Mouse (Mus musculus): ENCODE results near the gene Gfi1. TPM values are rescaled to one million over a fixed set of nuclear protein-coding genes. Genes with fewer than 3 reads are reported as not detected.

The Gfi1 gene
- 0.09 TPM for polyA plus RNA-seq (2012; fragmentation: generic; extraction: Trizol)
- long read RNA-seq, experiment 1 = 0 reads
- long read RNA-seq, experiment 2 = 0 reads

- Histone ChIP-seq H3K36me3 (ENCODE audit: control insufficient read depth, insufficient read depth) (no peaks in the 10 kb centered on the region), H3K79me2 (ENCODE audit: control insufficient read depth, insufficient read depth) (no peaks in the 10 kb centered on the region), H3K79me3 (ENCODE audit: low read depth) (no peaks in the 10 kb centered on the region), H3ac (ENCODE audit: control insufficient read depth, insufficient read length, low read depth) (no peak within 1 kb of the TSS), H3K4me3 (ENCODE audit: insufficient read depth, poor library complexity, severe bottlenecking) (no peak within 1 kb of the TSS), H3K27me3 (ENCODE audit: control insufficient read depth, insufficient read depth, insufficient read length) (peaks cover 30% of the 10 kb centered on the region)
- TF ChIP-seq CEBPB (IDR thresholded peaks at IDR 0.05; ENCODE audit: low read depth) = no peak
- no peak for TF ChIP-seq CTCF (IDR thresholded peaks at IDR 0.05; ENCODE audit: control insufficient read depth, insufficient read depth, insufficient read length)
- TF ChIP-seq FOSL1 (IDR thresholded peaks at IDR 0.05; ENCODE audit: insufficient read depth, low read length, poor library complexity, severe bottlenecking) = no peak
- TF ChIP-seq MYOG (IDR thresholded peaks at IDR 0.05; ENCODE audit: control insufficient read depth, extremely low read depth, insufficient read length) = no peak
- TF ChIP-seq MYOD1 (IDR thresholded peaks at IDR 0.05; ENCODE audit: control insufficient read depth, insufficient read length, low read depth) = no peak
- TF ChIP-seq USF1 (IDR thresholded peaks at IDR 0.05; ENCODE audit: low read depth) = no peak
- TF ChIP-seq MAX (IDR thresholded peaks at IDR 0.05) = no peak
Observed at GRCm38 (mm10) chr5:107725435-107726261, at the start of gene Gfi1. Gene Gfi1, minus strand, starts transcription at chr5:107726036.

GRCm38 (mm10) chr5:107772049-107772448 is 46.2 kb upstream of the Gfi1 start:
- H3K27me3 ChIP-seq (ENCODE audit: control insufficient read depth, insufficient read depth, insufficient read length) = no peaks in the 10 kb centered on the region
- H3ac ChIP-seq (ENCODE audit: control insufficient read depth, insufficient read length, low read depth) = no peak overlapping the region
- no peaks in the 10 kb centered on the region for H3K79me3 ChIP-seq (ENCODE audit: low read depth)
- no peaks in the 10 kb centered on the region for H3K36me3 ChIP-seq (ENCODE audit: control insufficient read depth, insufficient read depth)
- H3K79me2 ChIP-seq (ENCODE audit: control insufficient read depth, insufficient read depth) = no peaks in the 10 kb centered on the region
- TF ChIP-seq MYOD1 (IDR thresholded peaks at IDR 0.05; ENCODE audit: control insufficient read depth, insufficient read length, low read depth) (peak; percentile 7), CTCF (IDR thresholded peaks at IDR 0.05; ENCODE audit: control insufficient read depth, insufficient read depth, insufficient read length) (no peak)
- no peak overlapping the region for H3K4me3 ChIP-seq (ENCODE audit: insufficient read depth, poor library complexity, severe bottlenecking)

- TF ChIP-seq USF1 (IDR thresholded peaks at IDR 0.05; ENCODE audit: low read depth) (no peak), MYOG (IDR thresholded peaks at IDR 0.05; ENCODE audit: control insufficient read depth, extremely low read depth, insufficient read length) (no peak), CTCF (IDR thresholded peaks at IDR 0.05; ENCODE audit: control insufficient read depth, insufficient read depth, insufficient read length) (no peak), CEBPB (IDR thresholded peaks at IDR 0.05; ENCODE audit: low read depth) (no peak), MAX (IDR thresholded peaks at IDR 0.05) (no peak), FOSL1 (IDR thresholded peaks at IDR 0.05; ENCODE audit: insufficient read depth, low read length, poor library complexity, severe bottlenecking) (no peak), MYOD1 (IDR thresholded peaks at IDR 0.05; ENCODE audit: control insufficient read depth, insufficient read length, low read depth) (no peak)
- Histone ChIP-seq H3K4me3 (ENCODE audit: insufficient read depth, poor library complexity, severe bottlenecking) (no peak overlapping the region), H3ac (ENCODE audit: control insufficient read depth, insufficient read length, low read depth) (no peak overlapping the region), H3K79me2 (ENCODE audit: control insufficient read depth, insufficient read depth) (no peaks in the 10 kb centered on the region), H3K36me3 (ENCODE audit: control insufficient read depth, insufficient read depth) (peaks cover 18% of the 10 kb centered on the region), H3K79me3 (ENCODE audit: low read depth) (no peaks in the 10 kb centered on the region), H3K27me3 (ENCODE audit: control insufficient read depth, insufficient read depth, insufficient read length) (no peaks in the 10 kb centered on the region)
Observed at GRCm38 (mm10) chr5:107768224-107768623, 42.4 kb upstream of the Gfi1 start.

- Histone ChIP-seq H3K79me3 (ENCODE audit: low read depth) (no peaks in the 10 kb centered on the region), H3K36me3 (ENCODE audit: control insufficient read depth, insufficient read depth) (peaks cover 23% of the 10 kb centered on the region), H3K79me2 (ENCODE audit: control insufficient read depth, insufficient read depth) (no peaks in the 10 kb centered on the region), H3ac (ENCODE audit: control insufficient read depth, insufficient read length, low read depth) (no peak overlapping the region), H3K27me3 (ENCODE audit: control insufficient read depth, insufficient read depth, insufficient read length) (no peaks in the 10 kb centered on the region), H3K4me3 (ENCODE audit: insufficient read depth, poor library complexity, severe bottlenecking) (no peak overlapping the region)
- TF ChIP-seq MYOG (IDR thresholded peaks at IDR 0.05; ENCODE audit: control insufficient read depth, extremely low read depth, insufficient read length) (no peak), FOSL1 (IDR thresholded peaks at IDR 0.05; ENCODE audit: insufficient read depth, low read length, poor library complexity, severe bottlenecking) (no peak), CTCF (IDR thresholded peaks at IDR 0.05; ENCODE audit: control insufficient read depth, insufficient read depth, insufficient read length) (no peak), USF1 (IDR thresholded peaks at IDR 0.05; ENCODE audit: low read depth) (no peak), CEBPB (IDR thresholded peaks at IDR 0.05; ENCODE audit: low read depth) (no peak), MAX (IDR thresholded peaks at IDR 0.05) (no peak), MYOD1 (IDR thresholded peaks at IDR 0.05; ENCODE audit: control insufficient read depth, insufficient read length, low read depth) (no peak)
Observed at GRCm38 (mm10) chr5:107765946-107766345, 40.1 kb upstream of the Gfi1 start.

- Histone ChIP-seq H3K36me3 (ENCODE audit: control insufficient read depth, insufficient read depth) (peaks cover 23% of the 10 kb centered on the region), H3K79me2 (ENCODE audit: control insufficient read depth, insufficient read depth) (no peaks in the 10 kb centered on the region), H3K79me3 (ENCODE audit: low read depth) (no peaks in the 10 kb centered on the region), H3K4me3 (ENCODE audit: insufficient read depth, poor library complexity, severe bottlenecking) (no peak overlapping the region), H3ac (ENCODE audit: control insufficient read depth, insufficient read length, low read depth) (no peak overlapping the region), H3K27me3 (ENCODE audit: control insufficient read depth, insufficient read depth, insufficient read length) (no peaks in the 10 kb centered on the region)
- TF ChIP-seq MAX (IDR thresholded peaks at IDR 0.05) (no peak), FOSL1 (IDR thresholded peaks at IDR 0.05; ENCODE audit: insufficient read depth, low read length, poor library complexity, severe bottlenecking) (no peak), CEBPB (IDR thresholded peaks at IDR 0.05; ENCODE audit: low read depth) (no peak), USF1 (IDR thresholded peaks at IDR 0.05; ENCODE audit: low read depth) (no peak)
Observed at GRCm38 (mm10) chr5:107764486-107764885, 38.6 kb upstream of the Gfi1 start.

- Histone ChIP-seq H3K79me2 (ENCODE audit: control insufficient read depth, insufficient read depth) (no peaks in the 10 kb centered on the region), H3K4me3 (ENCODE audit: insufficient read depth, poor library complexity, severe bottlenecking) (no peak overlapping the region), H3K27me3 (ENCODE audit: control insufficient read depth, insufficient read depth, insufficient read length) (no peaks in the 10 kb centered on the region), H3ac (ENCODE audit: control insufficient read depth, insufficient read length, low read depth) (no peak overlapping the region), H3K79me3 (ENCODE audit: low read depth) (no peaks in the 10 kb centered on the region), H3K36me3 (ENCODE audit: control insufficient read depth, insufficient read depth) (peaks cover 23% of the 10 kb centered on the region)
- TF ChIP-seq FOSL1 (IDR thresholded peaks at IDR 0.05; ENCODE audit: insufficient read depth, low read length, poor library complexity, severe bottlenecking) (no peak), MAX (IDR thresholded peaks at IDR 0.05) (no peak), USF1 (IDR thresholded peaks at IDR 0.05; ENCODE audit: low read depth) (no peak), MYOG (IDR thresholded peaks at IDR 0.05; ENCODE audit: control insufficient read depth, extremely low read depth, insufficient read length) (no peak), CEBPB (IDR thresholded peaks at IDR 0.05; ENCODE audit: low read depth) (no peak), CTCF (IDR thresholded peaks at IDR 0.05; ENCODE audit: control insufficient read depth, insufficient read depth, insufficient read length) (no peak), MYOD1 (IDR thresholded peaks at IDR 0.05; ENCODE audit: control insufficient read depth, insufficient read length, low read depth) (no peak)
Observed at GRCm38 (mm10) chr5:107763674-107764073, 37.8 kb upstream of the Gfi1 start.
